Mouse (Mus musculus): ENCODE results near the gene Senp5. TPM values are rescaled to one million over a fixed set of nuclear protein-coding genes. Genes with fewer than 3 reads are reported as not detected.

Gene Senp5
- 10.8 and 11.5 TPM in 2 replicates for polyA plus RNA-seq (2014; fragmentation: Nextera tagmentation; extraction: Ambion mirVana)

DNA sequence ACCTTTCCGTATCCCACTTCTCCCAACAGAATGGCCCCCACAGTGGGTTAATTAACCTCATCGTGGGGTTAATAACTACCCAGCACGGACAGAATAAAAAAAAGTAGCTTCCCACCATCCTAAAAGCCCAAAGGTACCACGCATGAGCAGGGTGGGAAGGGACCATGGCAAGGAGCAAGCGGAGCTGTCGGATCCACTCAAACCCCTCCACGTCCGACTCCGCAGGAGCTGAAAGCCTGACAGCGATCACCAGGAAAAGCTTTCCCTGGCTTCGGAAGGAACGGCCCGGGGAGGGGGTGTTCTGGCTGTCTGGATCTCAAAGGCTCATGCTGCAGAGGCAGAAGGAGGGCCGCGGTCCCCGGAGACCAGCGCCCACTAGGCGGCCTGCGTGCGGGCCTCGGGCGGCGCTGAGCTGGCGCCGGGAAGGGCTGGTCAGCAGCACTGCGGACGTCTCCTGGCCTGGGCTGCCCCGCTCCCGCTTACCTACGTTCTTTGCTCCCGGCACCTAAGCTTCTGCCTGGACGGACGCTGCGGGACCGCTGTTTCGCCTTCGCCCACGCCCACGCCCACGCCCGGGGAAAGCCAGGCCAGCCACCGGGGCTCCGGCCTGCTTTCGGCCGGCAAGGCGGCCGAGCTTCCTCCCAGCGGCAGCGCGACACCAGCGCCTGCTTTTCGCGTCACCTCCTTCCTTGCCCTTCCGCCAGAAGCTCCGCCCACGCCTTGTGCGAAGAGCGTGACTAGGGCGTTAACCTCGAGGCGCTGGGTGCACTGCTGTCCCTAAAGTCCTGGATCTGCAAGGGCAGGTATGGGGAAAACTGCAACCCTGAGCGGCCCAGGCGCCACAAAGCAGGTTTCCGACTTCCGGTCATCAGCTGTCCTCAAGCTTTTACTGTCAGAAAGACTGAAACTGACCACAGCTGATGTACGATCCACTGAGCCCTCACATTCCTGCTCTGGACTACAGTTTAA is at the start of gene Senp5:
Gene Senp5 (minus strand): TSS at position 779 of the 969 bp plus-strand sequence.
- Histone ChIP-seq H3K9ac (replicated peaks; ENCODE audit: low read depth, low read length) (peak within 1 kb of the TSS; percentile 89), H3K27ac (ENCODE audit: low read length) (peak within 1 kb of the TSS; percentile 72), H3K4me1 (ENCODE audit: control insufficient read depth, insufficient read depth, low read length) (peaks cover 12% of the 10 kb centered on the region; the same call in 1 of the 2 replicates), H3K9me3 (ENCODE audit: control insufficient read depth, low read depth, low read length) (no peaks in the 10 kb centered on the region), H3K27me3 (ENCODE audit: control insufficient read depth, insufficient read depth, low read length) (no peaks in the 10 kb centered on the region), H3K4me3 (ENCODE audit: low read depth, low read length) (peak within 1 kb of the TSS; percentile 95), H3K36me3 (ENCODE audit: control insufficient read depth, insufficient read depth, low read length) (no peaks in the 10 kb centered on the region; the same call in 1 of the 2 replicates), H3K4me2 (replicated peaks; ENCODE audit: low read depth, low read length) (peak within 1 kb of the TSS; percentile 66)
- under 1% methylated on average over 65 of the region's 66 CpGs for WGBS
- peak; percentile 96 for ATAC-seq (ENCODE audit: insufficient number of reproducible peaks, insufficient read depth, low FRiP score, low read depth)

DNA sequence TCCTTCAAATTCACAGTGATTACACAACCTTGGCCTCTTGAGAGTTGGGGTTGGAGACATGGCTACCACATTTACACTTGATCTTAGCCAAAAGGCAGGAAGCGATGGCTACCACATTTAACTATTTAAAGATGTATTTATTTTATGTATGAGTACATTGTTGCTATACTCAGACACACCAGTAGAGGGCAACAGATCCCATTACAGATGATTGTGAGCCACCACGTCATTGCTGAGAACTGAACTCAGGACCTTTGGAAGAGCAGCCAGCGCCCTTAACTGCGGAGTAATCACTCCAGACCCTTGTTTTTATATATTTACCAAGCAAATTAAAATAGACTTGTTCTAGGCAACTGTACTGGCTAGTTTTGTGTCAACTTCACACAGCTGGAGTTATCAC is 39.3 kb upstream of the Senp5 start:
- H3K4me1 ChIP-seq (ENCODE audit: control insufficient read depth, insufficient read depth, low read length) = no peaks in the 10 kb centered on the region
- ATAC-seq (ENCODE audit: insufficient number of reproducible peaks, insufficient read depth, low FRiP score, low read depth) = no peak
- 91% methylated on average over 4 of the region's 4 CpGs for WGBS
- H3K4me3 ChIP-seq (ENCODE audit: low read depth, low read length) = no peak overlapping the region
- peaks cover 68% of the 10 kb centered on the region for H3K36me3 ChIP-seq (ENCODE audit: control insufficient read depth, insufficient read depth, low read length)
- no peak overlapping the region for H3K9ac ChIP-seq (replicated peaks; ENCODE audit: low read depth, low read length)
- no peak overlapping the region for H3K4me2 ChIP-seq (replicated peaks; ENCODE audit: low read depth, low read length)
- H3K27me3 ChIP-seq (ENCODE audit: control insufficient read depth, insufficient read depth, low read length) = no peaks in the 10 kb centered on the region
- H3K27ac ChIP-seq (ENCODE audit: low read length) = no peak overlapping the region
- H3K9me3 ChIP-seq (ENCODE audit: control insufficient read depth, low read depth, low read length) = no peaks in the 10 kb centered on the region

DNA sequence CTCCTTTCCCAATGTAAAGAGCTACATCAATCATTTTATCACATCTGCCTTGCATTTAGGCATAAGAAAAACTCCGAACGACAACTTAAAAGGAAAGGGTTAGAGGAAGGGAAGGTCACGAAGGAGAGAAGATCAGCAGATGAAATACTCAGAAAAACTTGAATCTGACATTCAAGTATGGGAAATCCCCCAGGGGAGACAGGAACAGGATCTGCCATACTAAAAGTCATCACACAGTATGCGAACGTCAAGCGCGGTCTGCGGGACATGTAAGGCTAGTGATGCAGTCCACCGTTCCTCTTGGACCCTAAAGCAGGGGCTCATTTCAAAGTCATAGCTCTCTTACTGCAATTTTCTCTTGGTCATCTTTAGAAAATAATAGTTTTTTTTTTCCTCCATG is 16.6 kb upstream of the Senp5 start:
- no peak overlapping the region for H3K4me2 ChIP-seq (replicated peaks; ENCODE audit: low read depth, low read length)
- H3K9me3 ChIP-seq (ENCODE audit: control insufficient read depth, low read depth, low read length) = no peaks in the 10 kb centered on the region
- no peaks in the 10 kb centered on the region for H3K27me3 ChIP-seq (ENCODE audit: control insufficient read depth, insufficient read depth, low read length)
- 93% methylated on average over 9 of the region's 9 CpGs for WGBS
- ATAC-seq (ENCODE audit: insufficient number of reproducible peaks, insufficient read depth, low FRiP score, low read depth) = no peak
- no peaks in the 10 kb centered on the region for H3K4me1 ChIP-seq (ENCODE audit: control insufficient read depth, insufficient read depth, low read length)
- no peak overlapping the region for H3K27ac ChIP-seq (ENCODE audit: low read length)
- H3K4me3 ChIP-seq (ENCODE audit: low read depth, low read length) = no peak overlapping the region
- peaks cover 65% of the 10 kb centered on the region for H3K36me3 ChIP-seq (ENCODE audit: control insufficient read depth, insufficient read depth, low read length)
- H3K9ac ChIP-seq (replicated peaks; ENCODE audit: low read depth, low read length) = no peak overlapping the region

DNA sequence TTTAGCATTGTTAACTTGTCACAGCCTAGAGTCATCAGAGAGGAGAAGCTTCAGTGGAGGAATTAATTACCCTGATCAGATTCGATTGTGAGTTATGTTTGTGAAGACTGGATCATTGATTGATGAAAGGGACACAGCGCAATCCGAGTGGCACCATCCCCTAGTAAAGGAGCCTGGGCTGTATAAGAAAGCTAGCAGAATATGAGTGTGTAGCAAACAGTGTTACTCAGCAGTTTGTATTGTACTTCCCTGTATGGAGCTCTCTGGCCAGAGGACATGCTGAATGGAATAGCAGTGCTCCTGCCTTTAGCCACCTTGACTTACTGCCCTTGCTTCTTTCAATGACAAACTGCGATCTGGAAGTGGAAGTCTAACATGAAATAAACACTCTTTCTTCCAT is 7.2 kb upstream of the Senp5 start:
- Histone ChIP-seq H3K9me3 (ENCODE audit: control insufficient read depth, low read depth, low read length) (no peaks in the 10 kb centered on the region), H3K4me3 (ENCODE audit: low read depth, low read length) (no peak overlapping the region), H3K4me1 (ENCODE audit: control insufficient read depth, insufficient read depth, low read length) (no peaks in the 10 kb centered on the region), H3K4me2 (replicated peaks; ENCODE audit: low read depth, low read length) (no peak overlapping the region), H3K27me3 (ENCODE audit: control insufficient read depth, insufficient read depth, low read length) (no peaks in the 10 kb centered on the region), H3K36me3 (ENCODE audit: control insufficient read depth, insufficient read depth, low read length) (no peaks in the 10 kb centered on the region), H3K9ac (replicated peaks; ENCODE audit: low read depth, low read length) (no peak overlapping the region), H3K27ac (ENCODE audit: low read length) (no peak overlapping the region)
- no peak for ATAC-seq (ENCODE audit: insufficient number of reproducible peaks, insufficient read depth, low FRiP score, low read depth)
- 66% methylated on average over 4 of the region's 4 CpGs for WGBS

DNA sequence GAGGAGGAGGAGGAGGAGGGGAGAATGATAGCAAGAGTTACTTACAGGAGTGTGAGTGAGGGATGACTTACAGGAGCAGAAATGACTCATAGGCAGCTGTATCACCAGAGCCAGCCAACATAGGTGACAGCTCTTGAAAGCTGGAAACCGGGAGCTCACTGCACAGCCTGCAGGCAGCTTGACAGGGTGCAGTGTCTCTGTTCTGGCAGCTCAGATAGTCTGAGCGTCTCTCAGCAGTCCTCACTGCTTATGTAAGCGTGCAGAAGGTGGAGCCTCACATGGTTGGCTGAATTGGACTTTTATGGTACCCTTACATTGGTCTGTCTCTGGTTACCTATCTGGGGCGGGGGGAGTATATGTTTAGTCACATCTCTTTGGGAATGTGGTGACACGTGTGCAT is 6.8 kb upstream of the Senp5 start:
- Histone ChIP-seq H3K9me3 (ENCODE audit: control insufficient read depth, low read depth, low read length) (no peaks in the 10 kb centered on the region), H3K27me3 (ENCODE audit: control insufficient read depth, insufficient read depth, low read length) (no peaks in the 10 kb centered on the region), H3K9ac (replicated peaks; ENCODE audit: low read depth, low read length) (no peak overlapping the region), H3K36me3 (ENCODE audit: control insufficient read depth, insufficient read depth, low read length) (no peaks in the 10 kb centered on the region), H3K4me3 (ENCODE audit: low read depth, low read length) (no peak overlapping the region), H3K4me1 (ENCODE audit: control insufficient read depth, insufficient read depth, low read length) (no peaks in the 10 kb centered on the region), H3K4me2 (replicated peaks; ENCODE audit: low read depth, low read length) (no peak overlapping the region), H3K27ac (ENCODE audit: low read length) (no peak overlapping the region)
- peak; percentile 61; the same call in 1 of the 2 replicates for ATAC-seq (ENCODE audit: insufficient number of reproducible peaks, insufficient read depth, low FRiP score, low read depth)
- WGBS = 36% methylated on average over 5 of the region's 5 CpGs

DNA sequence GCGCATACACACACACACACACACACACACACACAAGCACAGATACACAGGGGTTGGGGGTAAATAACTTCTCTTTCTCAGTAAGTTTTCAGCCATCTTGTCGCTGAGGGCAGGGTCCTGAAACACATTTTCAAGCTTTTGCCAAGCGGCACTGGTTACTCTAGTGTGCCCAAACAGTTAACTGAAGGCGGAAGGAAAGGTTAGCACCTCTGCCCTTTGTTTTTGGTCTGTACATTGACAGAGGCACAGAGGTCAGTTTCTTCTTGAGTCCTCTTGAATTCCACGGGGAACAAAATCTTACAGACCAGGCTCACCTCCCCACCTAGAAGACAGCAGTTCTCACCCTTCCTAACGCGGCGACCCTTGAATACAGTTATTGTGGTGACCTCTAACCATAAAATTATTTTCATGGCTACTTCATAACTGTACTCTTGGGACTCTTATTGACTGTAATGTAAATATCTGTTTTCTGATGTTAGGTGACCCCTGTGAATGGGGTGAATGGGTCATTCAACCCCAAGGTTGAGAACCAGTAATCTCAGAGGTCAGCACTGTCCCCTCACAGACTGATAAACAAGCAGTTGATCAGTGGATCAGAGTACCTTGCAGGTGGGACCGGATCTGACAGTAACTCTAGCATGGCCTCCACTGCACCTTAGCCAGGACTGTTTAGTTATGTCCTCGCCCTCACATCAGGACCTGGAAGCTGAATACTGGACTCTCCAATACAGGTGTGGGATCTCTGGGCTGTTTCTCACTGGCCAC is 5.6 kb upstream of the Senp5 start:
- H3K27me3 ChIP-seq (ENCODE audit: control insufficient read depth, insufficient read depth, low read length) = no peaks in the 10 kb centered on the region
- 0 out of 2 replicates have a peak, but pooled peaks cover 1% of the 10 kb centered on the region for H3K4me1 ChIP-seq (ENCODE audit: control insufficient read depth, insufficient read depth, low read length)
- no peak overlapping the region for H3K27ac ChIP-seq (ENCODE audit: low read length)
- no peaks in the 10 kb centered on the region for H3K9me3 ChIP-seq (ENCODE audit: control insufficient read depth, low read depth, low read length)
- no peaks in the 10 kb centered on the region for H3K36me3 ChIP-seq (ENCODE audit: control insufficient read depth, insufficient read depth, low read length)
- H3K9ac ChIP-seq (replicated peaks; ENCODE audit: low read depth, low read length) = no peak overlapping the region
- H3K4me3 ChIP-seq (ENCODE audit: low read depth, low read length) = no peak overlapping the region
- no peak overlapping the region for H3K4me2 ChIP-seq (replicated peaks; ENCODE audit: low read depth, low read length)
- 59% methylated on average over 10 of the region's 10 CpGs for WGBS
- no peak for ATAC-seq (ENCODE audit: insufficient number of reproducible peaks, insufficient read depth, low FRiP score, low read depth)

DNA sequence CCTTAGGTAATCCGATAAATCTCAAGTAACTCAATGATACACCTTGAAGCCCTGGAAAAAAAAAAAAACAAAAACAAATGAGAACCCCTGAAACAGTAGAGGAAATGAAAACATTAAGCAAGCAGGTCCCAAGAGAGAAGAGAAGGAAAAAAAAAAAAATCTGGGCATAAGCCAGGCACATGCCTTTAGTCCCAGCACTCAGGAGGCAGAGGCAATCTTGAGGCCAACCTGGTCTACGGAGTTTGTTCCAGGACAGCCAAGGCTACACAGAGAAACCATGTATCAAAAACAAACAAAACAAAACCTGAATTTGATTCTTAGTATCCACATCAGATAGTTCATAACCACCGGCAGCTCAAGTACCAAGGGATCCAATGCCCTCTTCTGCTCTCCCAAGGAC is 1.6 kb upstream of the Senp5 start:
- Histone ChIP-seq H3K4me3 (ENCODE audit: low read depth, low read length) (no peak overlapping the region), H3K9me3 (ENCODE audit: control insufficient read depth, low read depth, low read length) (no peaks in the 10 kb centered on the region), H3K9ac (replicated peaks; ENCODE audit: low read depth, low read length) (no peak overlapping the region), H3K27ac (ENCODE audit: low read length) (no peak overlapping the region), H3K4me2 (replicated peaks; ENCODE audit: low read depth, low read length) (no peak overlapping the region), H3K27me3 (ENCODE audit: control insufficient read depth, insufficient read depth, low read length) (no peaks in the 10 kb centered on the region), H3K36me3 (ENCODE audit: control insufficient read depth, insufficient read depth, low read length) (no peaks in the 10 kb centered on the region; the same call in 1 of the 2 replicates), H3K4me1 (ENCODE audit: control insufficient read depth, insufficient read depth, low read length) (peaks cover 12% of the 10 kb centered on the region; the same call in 1 of the 2 replicates)
- ATAC-seq (ENCODE audit: insufficient number of reproducible peaks, insufficient read depth, low FRiP score, low read depth) = no peak
- 96% methylated on average over 3 of the region's 3 CpGs for WGBS

DNA sequence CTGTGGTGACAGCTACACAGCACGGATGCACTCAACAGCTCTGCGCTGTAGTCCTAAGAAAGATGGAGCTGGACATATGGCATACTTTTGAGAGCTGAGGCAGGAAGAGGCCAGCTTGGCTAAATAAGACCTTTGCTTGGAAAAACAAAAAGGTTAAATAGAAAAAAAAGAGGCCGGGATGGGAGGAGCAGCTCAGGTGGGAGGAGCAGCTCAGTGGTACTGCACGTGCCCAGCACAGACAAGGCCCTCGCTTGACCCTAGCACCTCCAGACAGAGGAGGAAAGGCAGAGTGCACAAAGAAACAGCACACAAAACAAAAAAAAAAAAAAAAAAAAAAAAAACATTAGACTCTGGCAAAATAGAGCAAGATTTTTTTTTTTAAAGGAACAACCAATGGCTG is 6.7 kb downstream of the Senp5 start:
- H3K9me3 ChIP-seq (ENCODE audit: control insufficient read depth, low read depth, low read length) = no peaks in the 10 kb centered on the region
- H3K9ac ChIP-seq (replicated peaks; ENCODE audit: low read depth, low read length) = no peak overlapping the region
- H3K36me3 ChIP-seq (ENCODE audit: control insufficient read depth, insufficient read depth, low read length) = peaks cover 4% of the 10 kb centered on the region; the same call in 1 of the 2 replicates
- H3K27me3 ChIP-seq (ENCODE audit: control insufficient read depth, insufficient read depth, low read length) = no peaks in the 10 kb centered on the region
- no peak overlapping the region for H3K27ac ChIP-seq (ENCODE audit: low read length)
- H3K4me1 ChIP-seq (ENCODE audit: control insufficient read depth, insufficient read depth, low read length) = peaks cover under 1% of the 10 kb centered on the region; the same call in 1 of the 2 replicates
- H3K4me3 ChIP-seq (ENCODE audit: low read depth, low read length) = no peak overlapping the region
- no peak for ATAC-seq (ENCODE audit: insufficient number of reproducible peaks, insufficient read depth, low FRiP score, low read depth)
- no peak overlapping the region for H3K4me2 ChIP-seq (replicated peaks; ENCODE audit: low read depth, low read length)
- 87% methylated on average over 5 of the region's 5 CpGs for WGBS

Data from stomach, embryonic 14.5 days (tissue).